Mouse (Mus musculus) adrenal gland, adult 18-20 months (tissue): ENCODE data around the gene Atp6v0a4. TPM values are rescaled to one million over a fixed set of nuclear protein-coding genes. Genes with fewer than 3 reads are reported as not detected.

ENCODE experiments used
- DNase-seq, 2 experiments: peaks; one replicate each; pipeline ENCODE4 v3.0.0; 2021 to 2022; ENCODE audit warnings: low spot score in 2 of 2
- long read RNA-seq, 2 experiments: library from polyadenylated mRNA; stranded (forward); transcript quantifications; one replicate each; pipeline ENCODE4 v2.0.0; 2021
- total RNA-seq, 2 experiments: library from RNA; stranded (reverse); gene quantifications; 1 replicate in 1 of 2; 2 replicates in 1 of 2; pipeline ENCODE4 v1.2.3; 2021

The Atp6v0a4 gene
- total RNA-seq, result 1 to 10 TPM in 1 of 2 experiments, under 1 TPM in 1; 0.86 to 2.0 TPM
- long read RNA-seq, experiment 1, result 0 reads
- long read RNA-seq, experiment 2, partial matches to known transcripts, result 1 of 2 reads
- long read RNA-seq, experiment 2, other reads (novel, unspliced or antisense), result 1 of 2 reads

GRCm38 (mm10) chr6:38124207-38124835 is at the start of gene Atp6v0a4:
Atp6v0a4 (minus strand) TSS chr6:38124586.
- no peak for DNase-seq

- no peak for DNase-seq
These were observed 41.0 kb upstream of the Atp6v0a4 start for GRCm38 (mm10) chr6:38165385-38165784.

- DNase-seq, result no peak
These were observed 40.3 kb upstream of the Atp6v0a4 start for GRCm38 (mm10) chr6:38164705-38165104.

GRCm38 (mm10) chr6:38162825-38163504 is 38.6 kb upstream of the Atp6v0a4 start:
- DNase-seq, result no peak

GRCm38 (mm10) chr6:38160556-38160955 is 36.2 kb upstream of the Atp6v0a4 start:
- DNase-seq, result no peak

- peak; percentile 77 to 81 for DNase-seq
These were observed 35.7 kb upstream of the Atp6v0a4 start for GRCm38 (mm10) chr6:38160102-38160501.

- no peak for DNase-seq
These were observed 35.2 kb upstream of the Atp6v0a4 start for GRCm38 (mm10) chr6:38159576-38159975.

GRCm38 (mm10) chr6:38157925-38158324 is 33.5 kb upstream of the Atp6v0a4 start:
- DNase-seq, result no peak

- DNase-seq, result no peak
These were observed 31.8 kb upstream of the Atp6v0a4 start for GRCm38 (mm10) chr6:38156204-38156603.

GRCm38 (mm10) chr6:38152305-38152704 is 27.9 kb upstream of the Atp6v0a4 start:
- no peak for DNase-seq

- no peak for DNase-seq
These were observed 25.1 kb upstream of the Atp6v0a4 start for GRCm38 (mm10) chr6:38149483-38149882.

- no peak for DNase-seq
These were observed 24.2 kb upstream of the Atp6v0a4 start for GRCm38 (mm10) chr6:38148626-38149025.

GRCm38 (mm10) chr6:38147301-38147700 is 22.9 kb upstream of the Atp6v0a4 start:
- DNase-seq, result no peak

GRCm38 (mm10) chr6:38145463-38146065 is 21.2 kb upstream of the Atp6v0a4 start:
- no peak for DNase-seq

GRCm38 (mm10) chr6:38144161-38144998 is 20.0 kb upstream of the Atp6v0a4 start:
- DNase-seq, result no peak

GRCm38 (mm10) chr6:38140402-38140801 is 16.0 kb upstream of the Atp6v0a4 start:
- no peak for DNase-seq

- no peak for DNase-seq
These were observed 14.7 kb upstream of the Atp6v0a4 start for GRCm38 (mm10) chr6:38139086-38139485.

- DNase-seq, result no peak
These were observed 10.6 kb upstream of the Atp6v0a4 start for GRCm38 (mm10) chr6:38134806-38135559.

GRCm38 (mm10) chr6:38131801-38132231 is 7.4 kb upstream of the Atp6v0a4 start:
- DNase-seq, result peak; percentile 48 to 55

- DNase-seq, result no peak
These were observed 5.5 kb upstream of the Atp6v0a4 start for GRCm38 (mm10) chr6:38129883-38130282.
